Mouse (Mus musculus) embryonic fibroblast, embryonic 13.5 days (primary cell): ENCODE measurements around the gene Fam187a.

ENCODE experiments used
- CTCF ChIP-seq: IDR thresholded peaks from 2 replicates; pipeline ENCODE4 v1.5.1; 2011; ENCODE audit warnings: mild to moderate bottlenecking, control low read depth, low read length, moderate library complexity, borderline replicate concordance; ENCODE audit not compliant: insufficient read depth
- POLR2A ChIP-seq: IDR thresholded peaks from 2 replicates; pipeline ENCODE4 v1.6.1; 2011; ENCODE audit warnings: low read depth, mild to moderate bottlenecking, control low read depth, low read length, moderate library complexity

DNA sequence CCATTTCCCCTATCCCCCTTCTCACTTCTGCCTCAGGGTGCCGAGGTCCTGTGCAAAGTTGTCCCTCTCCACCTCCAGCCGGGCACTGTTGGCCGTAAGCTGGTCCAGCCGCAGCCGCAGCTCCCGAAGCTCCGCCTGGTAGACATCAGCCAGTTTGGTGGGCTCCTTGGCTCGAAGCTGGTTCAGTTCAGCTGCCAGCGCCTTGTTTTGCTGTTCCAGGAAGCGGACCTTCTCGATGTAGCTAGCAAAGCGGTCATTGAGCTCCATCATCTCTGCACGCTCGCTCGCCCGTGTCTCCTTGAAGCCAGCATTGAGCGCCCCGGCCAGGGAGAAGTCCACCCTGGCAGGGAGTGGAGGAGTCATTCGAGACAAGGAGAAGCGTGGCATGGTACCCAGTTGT lies 11.7 kb downstream of the Fam187a start:
- no peak for TF ChIP-seq POLR2A
- no peak for TF ChIP-seq CTCF
